Mouse (Mus musculus) forebrain, embryonic 15.5 days (tissue): ENCODE measurements around the gene Gm48552. TPM values are rescaled to one million over a fixed set of nuclear protein-coding genes. Genes with fewer than 3 reads are reported as not detected.
A peak's percentile ranks its signal among the peaks of the same experiment; 100 is the strongest.

Experiments used
- ATAC-seq: fragments of 200-750 bp; cut with Nextera tagmentation; replicated peaks from 2 replicates; pipeline ENCODE4 v1.8.0; 2017; ENCODE audit warnings: mild to moderate bottlenecking, moderate TSS enrichment, moderate library complexity
- H3K27ac ChIP-seq: fragments of 300-500 bp; sonication (generic); replicated peaks from 2 replicates; pipeline ENCODE4 v1.5.1; 2015; ENCODE audit warnings: mild to moderate bottlenecking, inconsistent platforms
- H3K27me3 ChIP-seq: fragments of 300-500 bp; sonication (generic); 2 replicates; pipeline ENCODE4 v1.6.1; 2015; ENCODE audit warnings: inconsistent platforms
- H3K36me3 ChIP-seq: fragments of 300-500 bp; sonication (generic); 2 replicates; pipeline ENCODE4 v1.6.1; 2015; ENCODE audit warnings: mild to moderate bottlenecking, inconsistent platforms
- H3K4me1 ChIP-seq: fragments of 300-500 bp; sonication (generic); 2 replicates; pipeline ENCODE4 v1.6.1; 2015; ENCODE audit warnings: inconsistent platforms
- H3K4me2 ChIP-seq: fragments of 300-500 bp; sonication (generic); replicated peaks from 2 replicates; pipeline ENCODE4 v1.6.1; 2015; ENCODE audit warnings: mild to moderate bottlenecking, inconsistent platforms
- H3K4me3 ChIP-seq: fragments of 300-500 bp; sonication (generic); 2 replicates; pipeline ENCODE4 v1.5.1; 2015; ENCODE audit warnings: mild to moderate bottlenecking, inconsistent platforms
- H3K9ac ChIP-seq: fragments of 300-500 bp; sonication (generic); replicated peaks from 2 replicates; pipeline ENCODE4 v1.6.1; 2015; ENCODE audit warnings: mild to moderate bottlenecking, inconsistent platforms
- H3K9me3 ChIP-seq: fragments of 300-500 bp; sonication (generic); 2 replicates; pipeline ENCODE4 v1.6.1; 2016; ENCODE audit warnings: inconsistent platforms
- WGBS: fragments of 180-500 bp; shearing (Covaris S2); methylation state at CpG from one replicate; pipeline ENCODE4 v1.1.7; 2015; ENCODE audit warnings: mixed read lengths; 5-methylcytosine and 5-hydroxymethylcytosine counted together
- polyA plus RNA-seq: library from polyadenylated mRNA; unstranded; fragments of >200 nt; fragmentation: Nextera tagmentation; extraction: Ambion mirVana; gene quantifications from 2 replicates; pipeline ENCODE4 v1.2.1, GENCODE M21; 2015

Gm48552 gene
- 2.9 and 3.1 TPM in 2 replicates for polyA plus RNA-seq

DNA sequence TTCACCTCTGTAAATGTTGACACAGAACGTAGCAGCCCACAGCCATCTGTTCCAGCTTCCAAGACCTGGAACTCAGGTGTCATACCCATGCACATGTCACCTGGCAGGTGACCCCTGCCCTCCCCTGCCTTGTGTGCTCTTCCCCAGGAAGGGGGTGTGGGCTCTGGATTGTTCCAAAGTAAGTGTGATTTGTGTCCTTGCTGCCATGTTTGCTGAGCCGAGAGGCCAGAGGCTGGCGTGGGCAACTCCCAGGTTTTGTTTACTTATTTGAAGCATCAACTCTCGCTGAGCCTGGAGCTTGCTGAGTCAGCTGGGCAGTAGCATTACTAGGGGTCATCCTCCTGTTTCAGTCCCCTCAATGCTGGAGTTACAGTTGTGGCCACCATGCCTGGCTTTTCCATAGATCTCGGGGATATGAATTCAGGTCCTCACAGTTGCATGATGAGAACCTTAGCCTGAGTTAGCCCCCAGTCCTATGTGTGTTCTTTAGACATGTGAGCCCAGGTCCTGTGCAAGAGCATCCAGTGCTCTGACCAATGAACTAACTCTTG is at the start of gene Gm48552:
Gm48552 (plus strand) TSS at position 501 of the 551 bp plus-strand sequence.
- H3K36me3 ChIP-seq: peaks cover 22% of the 10 kb centered on the region
- H3K4me1 ChIP-seq: peaks cover 25% of the 10 kb centered on the region
- H3K4me2 ChIP-seq: no peak within 1 kb of the TSS
- H3K27ac ChIP-seq: no peak within 1 kb of the TSS
- H3K4me3 ChIP-seq: no peak within 1 kb of the TSS
- WGBS: 88% methylated on average over 5 of the region's 5 CpGs
- no peak within 1 kb of the TSS for H3K9ac ChIP-seq
- no peak for ATAC-seq
- no peaks in the 10 kb centered on the region for H3K27me3 ChIP-seq
- no peaks in the 10 kb centered on the region for H3K9me3 ChIP-seq

DNA sequence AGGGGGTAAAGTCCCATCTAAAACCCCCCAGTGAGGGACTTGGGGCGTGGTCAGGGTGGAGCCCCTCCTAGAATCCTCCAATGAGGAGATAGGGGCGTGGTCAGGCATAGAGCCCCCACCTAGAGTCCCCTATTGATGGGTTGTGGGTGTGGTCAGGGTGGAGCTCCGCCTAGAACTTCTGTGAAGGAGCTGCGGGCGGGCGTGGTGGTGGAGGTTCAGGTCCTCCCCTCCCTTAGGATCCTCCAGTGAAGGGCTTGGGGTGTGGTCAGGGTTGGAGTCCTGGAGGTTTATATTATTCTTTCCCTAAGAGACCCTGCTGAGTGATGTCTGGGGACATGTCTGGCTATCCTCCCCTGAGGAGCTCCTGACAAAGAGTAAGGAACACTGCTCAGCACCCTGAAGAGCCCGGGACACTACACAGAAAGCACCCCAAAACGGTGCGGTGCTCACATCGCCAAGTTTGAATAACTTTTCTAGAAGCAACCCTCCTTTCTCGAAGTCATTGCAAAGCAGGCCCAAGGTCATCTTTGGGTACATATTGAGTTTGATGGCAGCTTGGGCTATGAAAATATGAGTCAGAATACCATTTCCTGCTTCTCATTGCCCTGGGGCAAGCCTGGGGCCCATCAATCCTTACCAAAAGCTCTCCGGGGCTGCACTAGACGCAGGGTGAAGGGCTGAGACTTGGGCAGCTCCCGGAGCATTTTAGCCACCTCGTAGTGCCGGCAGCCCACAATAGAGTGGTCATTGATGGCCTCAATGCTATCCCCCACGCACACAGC is 48.1 kb upstream of the Gm48552 start:
- no peaks in the 10 kb centered on the region for H3K36me3 ChIP-seq
- H3K9ac ChIP-seq: no peak overlapping the region
- ATAC-seq: no peak
- 39% methylated on average over 17 of the region's 17 CpGs for WGBS
- no peak overlapping the region for H3K4me3 ChIP-seq
- H3K9me3 ChIP-seq: no peaks in the 10 kb centered on the region
- peaks cover 9% of the 10 kb centered on the region for H3K4me1 ChIP-seq
- H3K27me3 ChIP-seq: peaks cover 52% of the 10 kb centered on the region
- H3K4me2 ChIP-seq: no peak overlapping the region
- no peak overlapping the region for H3K27ac ChIP-seq

DNA sequence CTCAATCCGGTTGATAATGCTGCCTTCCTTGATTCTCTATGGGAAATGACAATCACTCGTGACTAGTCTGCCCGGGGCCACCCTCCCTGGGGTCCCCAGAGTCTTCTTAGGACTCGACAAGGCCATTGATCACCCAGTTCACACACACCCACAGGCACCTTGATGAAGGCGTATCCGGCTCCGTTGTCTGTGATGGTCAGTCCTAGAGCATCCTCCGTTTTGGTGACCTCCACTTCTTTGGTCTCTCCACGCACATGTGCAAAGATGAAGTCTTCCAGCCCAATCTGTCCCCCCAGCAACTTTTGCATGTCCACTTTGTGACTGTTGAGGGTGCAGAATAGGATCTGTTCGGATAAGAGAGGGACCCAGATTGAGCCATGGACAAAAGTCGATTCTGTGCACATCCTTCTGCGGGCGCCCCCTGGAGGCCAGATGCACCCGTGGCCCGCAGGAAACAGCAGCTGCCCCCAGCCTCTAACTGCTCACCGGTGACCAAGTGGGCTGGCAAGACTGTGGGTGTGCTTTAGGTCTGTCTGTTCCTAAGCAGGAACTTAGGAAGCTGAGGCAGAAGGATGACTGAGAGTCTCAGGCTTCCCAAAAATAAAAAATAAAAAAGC is 47.4 kb upstream of the Gm48552 start:
- no peak overlapping the region for H3K9ac ChIP-seq
- 33% methylated on average over 16 of the region's 16 CpGs for WGBS
- H3K4me2 ChIP-seq: no peak overlapping the region
- H3K4me1 ChIP-seq: peaks cover 10% of the 10 kb centered on the region
- no peak overlapping the region for H3K4me3 ChIP-seq
- peaks cover 56% of the 10 kb centered on the region for H3K27me3 ChIP-seq
- ATAC-seq: no peak
- H3K9me3 ChIP-seq: no peaks in the 10 kb centered on the region
- no peaks in the 10 kb centered on the region for H3K36me3 ChIP-seq
- no peak overlapping the region for H3K27ac ChIP-seq

DNA sequence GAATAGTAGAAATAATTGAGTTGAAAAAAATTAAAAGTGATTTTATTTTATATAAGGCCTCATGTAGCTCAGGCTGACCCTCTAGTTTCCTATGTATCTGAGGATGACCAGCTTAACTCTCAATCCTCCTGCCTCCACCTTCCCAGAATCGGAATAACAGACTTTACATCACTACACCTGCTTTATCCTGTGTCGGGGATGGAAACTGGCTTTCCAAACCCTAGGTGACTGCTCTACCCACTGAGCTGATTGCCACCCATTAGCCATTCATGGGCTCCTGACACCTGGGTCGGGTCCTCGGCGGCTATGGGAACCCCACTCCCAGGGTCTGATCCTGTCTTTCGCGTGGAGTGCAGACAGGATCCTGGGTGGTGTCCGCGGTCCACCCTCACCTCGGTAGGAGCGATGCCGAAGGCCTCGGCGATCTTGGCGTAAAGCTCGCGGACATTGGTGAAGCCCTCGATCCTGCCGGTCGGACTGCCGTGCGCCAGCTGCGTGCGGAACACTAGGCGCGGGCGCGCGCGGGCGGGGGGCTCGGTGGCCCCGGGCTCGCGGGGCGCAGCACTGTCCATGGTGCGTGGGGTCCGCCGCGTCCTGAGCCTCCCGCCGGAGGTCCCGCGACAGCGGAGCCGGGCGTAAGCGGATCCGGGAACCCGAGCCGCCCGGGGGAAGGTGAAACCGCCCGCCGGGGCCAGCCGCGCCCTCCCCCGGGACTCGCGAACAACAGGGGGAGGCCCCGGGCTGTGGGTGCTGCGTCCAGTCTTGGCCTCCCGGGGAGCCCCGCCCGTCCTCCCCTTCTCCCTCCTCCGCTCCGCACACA is 45.9 kb upstream of the Gm48552 start, which contains the start of gene Gipc3:
Gipc3 (minus strand) TSS at position 581 of the 820 bp plus-strand sequence.
- peak within 1 kb of the TSS; percentile 42 for H3K4me3 ChIP-seq
- WGBS: 4% methylated on average over 61 of the region's 67 CpGs
- H3K4me1 ChIP-seq: peaks cover 18% of the 10 kb centered on the region
- H3K9me3 ChIP-seq: no peaks in the 10 kb centered on the region
- peaks cover 56% of the 10 kb centered on the region for H3K27me3 ChIP-seq
- no peaks in the 10 kb centered on the region for H3K36me3 ChIP-seq
- H3K4me2 ChIP-seq: peak within 1 kb of the TSS; percentile 60
- H3K27ac ChIP-seq: no peak within 1 kb of the TSS
- ATAC-seq: no peak
- H3K9ac ChIP-seq: peak within 1 kb of the TSS; percentile 32

DNA sequence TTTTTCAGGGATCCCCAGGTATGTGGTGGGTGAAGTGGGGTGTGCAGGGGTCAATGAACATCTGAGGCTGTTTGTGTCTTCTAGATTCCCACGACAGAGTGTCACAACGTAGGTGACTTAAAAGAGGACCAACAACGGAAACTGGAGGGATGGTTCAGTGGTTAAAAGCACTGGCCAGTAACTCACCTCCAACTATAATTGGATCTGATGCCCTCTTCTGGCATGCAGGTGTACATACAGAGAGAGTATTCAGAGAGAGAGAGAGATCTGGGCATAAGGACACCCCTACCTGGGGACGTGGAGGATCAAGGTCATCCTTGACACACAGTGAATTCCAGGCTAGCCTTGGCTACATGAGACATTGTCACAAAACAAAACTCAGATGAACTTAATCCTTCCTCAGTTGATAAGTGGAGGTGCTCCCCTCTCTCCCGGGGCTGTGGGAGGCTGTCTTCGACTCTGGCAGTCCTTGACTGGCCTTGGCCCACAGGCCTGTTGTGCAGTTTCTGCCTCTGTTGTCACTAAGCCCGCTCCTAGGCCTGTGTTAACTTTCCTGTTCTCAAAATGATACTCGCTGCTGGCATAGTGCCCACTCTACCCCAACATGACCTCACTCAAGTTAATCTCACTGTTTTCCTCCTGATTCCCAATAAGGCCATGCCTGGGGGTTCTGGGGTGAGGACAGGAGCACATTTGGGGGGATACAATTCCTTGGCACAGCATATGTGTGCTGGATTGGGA is 44.2 kb upstream of the Gm48552 start:
- ATAC-seq: no peak
- Histone ChIP-seq H3K4me3 (no peak overlapping the region), H3K4me2 (no peak overlapping the region), H3K9ac (no peak overlapping the region), H3K27ac (no peak overlapping the region), H3K4me1 (peaks cover 23% of the 10 kb centered on the region), H3K36me3 (no peaks in the 10 kb centered on the region), H3K9me3 (no peaks in the 10 kb centered on the region), H3K27me3 (peaks cover 56% of the 10 kb centered on the region)
- 57% methylated on average over 8 of the region's 8 CpGs for WGBS

DNA sequence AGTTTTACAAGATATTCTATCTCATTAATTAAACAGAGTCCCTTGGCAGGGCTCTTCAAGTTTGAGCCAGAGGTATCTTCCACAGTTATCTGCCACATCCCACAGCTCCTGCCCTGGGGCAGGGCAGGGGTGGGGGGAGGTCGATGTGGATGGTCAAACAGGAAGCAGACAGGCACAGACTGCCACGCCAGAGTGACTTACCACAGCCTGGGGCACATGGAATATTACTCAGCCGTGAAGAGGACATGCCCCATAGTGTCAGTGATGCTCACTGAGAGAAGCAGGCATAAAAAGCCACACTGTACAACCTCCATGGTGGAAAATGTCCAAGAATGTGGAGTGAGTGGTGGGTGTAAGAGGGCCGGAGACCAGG is 43.7 kb upstream of the Gm48552 start:
- peaks cover 29% of the 10 kb centered on the region for H3K4me1 ChIP-seq
- no peak overlapping the region for H3K9ac ChIP-seq
- H3K27ac ChIP-seq: no peak overlapping the region
- 85% methylated on average over 4 of the region's 4 CpGs for WGBS
- H3K27me3 ChIP-seq: peaks cover 56% of the 10 kb centered on the region
- no peak for ATAC-seq
- H3K36me3 ChIP-seq: no peaks in the 10 kb centered on the region
- no peaks in the 10 kb centered on the region for H3K9me3 ChIP-seq
- H3K4me3 ChIP-seq: no peak overlapping the region
- no peak overlapping the region for H3K4me2 ChIP-seq

DNA sequence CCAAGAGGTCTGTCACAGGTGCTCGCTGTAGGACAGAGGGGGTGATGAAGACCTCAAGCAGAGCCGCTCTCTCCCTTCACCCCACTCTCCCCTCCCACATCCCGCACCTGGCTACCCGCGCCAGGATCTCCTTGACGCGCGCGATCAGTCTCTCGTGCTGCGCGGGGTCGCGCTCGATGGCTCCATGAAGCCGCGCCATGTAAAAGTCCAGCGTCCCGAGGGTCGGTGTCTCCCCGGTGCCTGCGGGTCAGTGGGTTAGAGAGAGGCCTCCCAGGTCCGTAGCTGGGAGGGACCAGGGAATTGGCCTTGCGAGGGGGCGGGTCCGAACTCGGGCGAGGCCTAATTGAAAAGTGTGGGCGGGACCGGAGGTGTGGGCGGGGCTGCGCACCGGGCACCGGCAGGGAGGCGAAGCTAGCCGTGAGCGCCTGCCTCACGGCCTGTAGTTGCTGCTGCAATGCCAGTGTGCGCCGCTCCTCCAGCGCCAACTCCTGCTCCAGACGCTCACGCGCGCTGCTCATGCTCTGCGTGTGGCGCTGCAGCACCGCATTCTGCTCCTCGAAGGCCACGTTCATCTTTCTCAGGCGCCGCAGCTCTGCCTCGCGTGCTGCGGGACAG is 42.2 kb upstream of the Gm48552 start:
- peak overlapping the region; percentile 29; the same call in 1 of the 2 replicates for H3K9ac ChIP-seq
- H3K4me1 ChIP-seq: peaks cover 29% of the 10 kb centered on the region
- no peak overlapping the region for H3K27ac ChIP-seq
- H3K4me3 ChIP-seq: peak overlapping the region; percentile 33
- WGBS: 5% methylated on average over 55 of the region's 55 CpGs
- H3K27me3 ChIP-seq: peaks cover 44% of the 10 kb centered on the region
- no peaks in the 10 kb centered on the region for H3K36me3 ChIP-seq
- ATAC-seq: no peak
- H3K9me3 ChIP-seq: no peaks in the 10 kb centered on the region
- peak overlapping the region; percentile 49 for H3K4me2 ChIP-seq

DNA sequence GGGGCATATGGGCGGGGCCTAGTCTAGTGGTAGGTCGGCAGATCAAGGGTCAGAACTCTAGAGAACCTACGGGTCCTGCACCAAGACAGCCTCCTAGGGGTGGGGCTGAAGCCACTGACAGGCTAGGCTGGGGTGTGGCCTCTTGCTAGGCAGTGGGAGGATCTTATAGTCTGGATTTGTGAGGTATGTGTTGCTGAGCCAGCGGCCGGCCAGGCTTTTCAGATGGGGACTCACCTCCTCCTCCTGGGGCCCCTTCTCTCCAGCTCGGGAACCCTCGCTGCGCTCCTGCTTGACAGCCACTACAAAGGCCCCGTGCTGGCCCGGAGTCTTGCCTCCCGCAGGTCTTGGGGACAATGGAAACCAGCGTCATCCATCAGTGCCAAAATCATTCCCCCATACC is 39.7 kb upstream of the Gm48552 start:
- Histone ChIP-seq H3K9me3 (no peaks in the 10 kb centered on the region), H3K36me3 (no peaks in the 10 kb centered on the region), H3K4me2 (peak overlapping the region; percentile 85), H3K27me3 (peaks cover 19% of the 10 kb centered on the region; the same call in 1 of the 2 replicates), H3K4me3 (peak overlapping the region; percentile 74), H3K4me1 (peaks cover 21% of the 10 kb centered on the region), H3K9ac (peak overlapping the region; percentile 63; the same call in 1 of the 2 replicates), H3K27ac (no peak overlapping the region)
- 7% methylated on average over 12 of the region's 12 CpGs for WGBS
- no peak for ATAC-seq

DNA sequence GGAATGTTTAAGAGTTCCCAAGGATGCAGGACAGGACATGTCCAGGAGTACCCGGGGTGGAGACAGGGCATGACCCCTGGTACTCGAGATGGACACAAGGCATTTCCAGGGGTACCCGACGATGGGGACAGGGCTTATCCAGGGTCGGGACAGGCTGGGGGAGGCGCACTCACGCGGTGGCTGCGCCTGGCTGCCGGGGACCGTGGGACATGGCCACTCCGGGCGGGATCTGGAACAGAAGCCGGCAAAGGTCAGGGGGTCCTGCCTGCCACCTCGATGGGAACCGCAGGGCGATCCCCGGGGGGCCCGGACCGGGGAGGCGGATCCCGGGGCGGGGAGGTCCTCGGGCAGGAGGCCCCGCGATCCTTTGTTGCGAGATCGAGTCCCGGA is 38.8 kb upstream of the Gm48552 start:
- Histone ChIP-seq H3K4me1 (peaks cover 21% of the 10 kb centered on the region), H3K4me3 (peak overlapping the region; percentile 74), H3K36me3 (no peaks in the 10 kb centered on the region), H3K9me3 (no peaks in the 10 kb centered on the region), H3K4me2 (peak overlapping the region; percentile 85), H3K9ac (peak overlapping the region; percentile 63), H3K27ac (no peak overlapping the region), H3K27me3 (peaks cover 11% of the 10 kb centered on the region; the same call in 1 of the 2 replicates)
- 1% methylated on average over 27 of the region's 29 CpGs for WGBS
- peak; percentile 20 for ATAC-seq

DNA sequence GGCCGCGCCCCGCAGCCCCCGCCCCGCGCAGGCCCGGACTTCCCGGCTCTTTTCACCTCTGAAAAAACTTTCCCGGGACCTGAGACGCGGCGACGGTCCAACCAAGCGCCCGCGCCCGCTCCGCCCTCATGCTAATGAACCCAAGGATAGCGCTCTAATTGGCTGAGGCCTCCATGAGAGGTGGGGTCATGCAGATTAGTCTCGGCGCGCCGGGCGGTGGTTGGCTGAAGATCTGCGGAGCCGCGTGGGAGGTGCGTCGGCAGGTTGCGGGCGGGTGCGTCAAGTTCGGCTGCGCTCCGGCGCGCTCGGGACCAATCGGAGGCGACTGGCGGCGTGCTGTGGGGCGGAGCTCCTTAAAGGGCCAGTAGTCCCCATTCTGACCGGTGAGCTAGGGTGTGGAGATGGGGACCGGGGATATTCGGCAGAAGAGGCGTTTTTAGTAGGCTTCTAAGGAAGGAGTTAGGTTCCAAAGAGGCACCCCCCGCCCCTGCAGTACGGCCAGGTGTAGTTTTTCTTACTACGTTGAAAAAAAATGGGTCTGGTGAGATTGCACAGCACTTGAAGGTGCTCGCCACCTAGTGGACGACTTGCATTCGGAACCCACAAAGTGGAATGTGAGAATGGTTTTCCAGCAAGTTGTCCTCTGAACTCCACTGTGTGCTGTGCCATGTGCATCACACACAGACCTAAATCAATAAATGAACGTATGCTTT is 38.3 kb upstream of the Gm48552 start, which contains the start of gene Hmg20b:
Hmg20b (minus strand) TSS at position 130 of the 713 bp plus-strand sequence.
- Histone ChIP-seq H3K9ac (peak within 1 kb of the TSS; percentile 63), H3K27me3 (peaks cover 6% of the 10 kb centered on the region; the same call in 1 of the 2 replicates), H3K4me3 (peak within 1 kb of the TSS; percentile 74), H3K4me2 (peak within 1 kb of the TSS; percentile 85), H3K9me3 (no peaks in the 10 kb centered on the region), H3K27ac (peak within 1 kb of the TSS; percentile 69), H3K36me3 (no peaks in the 10 kb centered on the region), H3K4me1 (peaks cover 21% of the 10 kb centered on the region)
- under 1% methylated on average over 54 of the region's 54 CpGs for WGBS
- ATAC-seq: peak; percentile 97
